Mouse (Mus musculus): Measurements from ENCODE around the gene Prpf8. TPM values are rescaled to one million over a fixed set of nuclear protein-coding genes. Genes with fewer than 3 reads are reported as not detected.
A peak's percentile ranks its signal among the peaks of the same experiment; 100 is the strongest.

The Prpf8 gene
- polyA plus RNA-seq (2015; fragmentation: Nextera tagmentation; extraction: Ambion mirVana): 44.4 and 49.5 TPM in 2 replicates

- Histone ChIP-seq H3K9ac (peak within 1 kb of the TSS; percentile 95), H3K27ac (peak within 1 kb of the TSS; percentile 82), H3K4me1 (peaks cover 8% of the 10 kb centered on the region), H3K36me3 (peaks cover 27% of the 10 kb centered on the region), H3K9me3 (no peaks in the 10 kb centered on the region), H3K27me3 (peaks cover 3% of the 10 kb centered on the region; the same call in 1 of the 2 replicates), H3K4me2 (peak within 1 kb of the TSS; percentile 82), H3K4me3 (peak within 1 kb of the TSS; percentile 90)
- WGBS: under 1% methylated on average over 52 of the region's 52 CpGs
- peak; percentile 99 for ATAC-seq (ENCODE audit: insufficient number of reproducible peaks, low FRiP score, low TSS enrichment, low read depth)
Observed at GRCm38 (mm10) chr11:75486601-75487285, at the start of gene Prpf8. Gene Prpf8 (plus strand): TSS chr11:75486816.

GRCm38 (mm10) chr11:75438194-75438593 lies 48.4 kb upstream of the Prpf8 start:
- no peak overlapping the region for H3K27ac ChIP-seq
- no peaks in the 10 kb centered on the region for H3K4me1 ChIP-seq
- H3K4me2 ChIP-seq: no peak overlapping the region
- H3K9ac ChIP-seq: no peak overlapping the region
- no peaks in the 10 kb centered on the region for H3K9me3 ChIP-seq
- ATAC-seq (ENCODE audit: insufficient number of reproducible peaks, low FRiP score, low TSS enrichment, low read depth): no peak
- 80% methylated on average over 13 of the region's 13 CpGs for WGBS
- peaks cover 10% of the 10 kb centered on the region for H3K36me3 ChIP-seq
- no peak overlapping the region for H3K4me3 ChIP-seq
- H3K27me3 ChIP-seq: no peaks in the 10 kb centered on the region

- H3K27ac ChIP-seq: no peak overlapping the region
- no peak for ATAC-seq (ENCODE audit: insufficient number of reproducible peaks, low FRiP score, low TSS enrichment, low read depth)
- H3K9ac ChIP-seq: no peak overlapping the region
- H3K4me2 ChIP-seq: no peak overlapping the region
- WGBS: 85% methylated on average over 3 of the region's 3 CpGs
- no peaks in the 10 kb centered on the region for H3K9me3 ChIP-seq
- no peaks in the 10 kb centered on the region for H3K4me1 ChIP-seq
- H3K27me3 ChIP-seq: no peaks in the 10 kb centered on the region
- H3K4me3 ChIP-seq: no peak overlapping the region
- peaks cover 16% of the 10 kb centered on the region for H3K36me3 ChIP-seq
Observed at GRCm38 (mm10) chr11:75438804-75439203, 47.8 kb upstream of the Prpf8 start.

GRCm38 (mm10) chr11:75439363-75439762 lies 47.3 kb upstream of the Prpf8 start, which contains the start of gene Serpinf2:
Gene Serpinf2 (minus strand): TSS chr11:75439591.
- no peak within 1 kb of the TSS for H3K4me2 ChIP-seq
- no peak within 1 kb of the TSS for H3K9ac ChIP-seq
- WGBS: 85% methylated on average over 6 of the region's 6 CpGs
- ATAC-seq (ENCODE audit: insufficient number of reproducible peaks, low FRiP score, low TSS enrichment, low read depth): no peak
- H3K36me3 ChIP-seq: peaks cover 22% of the 10 kb centered on the region
- no peaks in the 10 kb centered on the region for H3K27me3 ChIP-seq
- no peak within 1 kb of the TSS for H3K4me3 ChIP-seq
- H3K4me1 ChIP-seq: no peaks in the 10 kb centered on the region
- no peak within 1 kb of the TSS for H3K27ac ChIP-seq
- no peaks in the 10 kb centered on the region for H3K9me3 ChIP-seq

GRCm38 (mm10) chr11:75439951-75440350 lies 46.7 kb upstream of the Prpf8 start:
- Histone ChIP-seq H3K27ac (no peak overlapping the region), H3K4me2 (no peak overlapping the region), H3K27me3 (no peaks in the 10 kb centered on the region), H3K9me3 (no peaks in the 10 kb centered on the region), H3K9ac (no peak overlapping the region), H3K36me3 (peaks cover 27% of the 10 kb centered on the region), H3K4me3 (no peak overlapping the region), H3K4me1 (no peaks in the 10 kb centered on the region)
- no peak for ATAC-seq (ENCODE audit: insufficient number of reproducible peaks, low FRiP score, low TSS enrichment, low read depth)
- 97% methylated on average over 3 of the region's 3 CpGs for WGBS

GRCm38 (mm10) chr11:75441034-75441433 lies 45.6 kb upstream of the Prpf8 start:
- 72% methylated on average over 7 of the region's 7 CpGs for WGBS
- H3K9me3 ChIP-seq: no peaks in the 10 kb centered on the region
- no peaks in the 10 kb centered on the region for H3K27me3 ChIP-seq
- ATAC-seq (ENCODE audit: insufficient number of reproducible peaks, low FRiP score, low TSS enrichment, low read depth): no peak
- no peaks in the 10 kb centered on the region for H3K4me1 ChIP-seq
- no peak overlapping the region for H3K4me2 ChIP-seq
- H3K27ac ChIP-seq: no peak overlapping the region
- peaks cover 36% of the 10 kb centered on the region for H3K36me3 ChIP-seq
- no peak overlapping the region for H3K9ac ChIP-seq
- no peak overlapping the region for H3K4me3 ChIP-seq

GRCm38 (mm10) chr11:75441601-75442000 lies 45.0 kb upstream of the Prpf8 start:
- Histone ChIP-seq H3K9ac (no peak overlapping the region), H3K4me2 (no peak overlapping the region), H3K36me3 (peaks cover 41% of the 10 kb centered on the region), H3K9me3 (no peaks in the 10 kb centered on the region), H3K4me3 (no peak overlapping the region), H3K27me3 (no peaks in the 10 kb centered on the region), H3K27ac (no peak overlapping the region), H3K4me1 (no peaks in the 10 kb centered on the region)
- 88% methylated on average over 16 of the region's 16 CpGs for WGBS
- no peak for ATAC-seq (ENCODE audit: insufficient number of reproducible peaks, low FRiP score, low TSS enrichment, low read depth)

- no peak for ATAC-seq (ENCODE audit: insufficient number of reproducible peaks, low FRiP score, low TSS enrichment, low read depth)
- no peak overlapping the region for H3K9ac ChIP-seq
- 53% methylated on average over 8 of the region's 8 CpGs for WGBS
Observed at GRCm38 (mm10) chr11:75443711-75444110, 42.9 kb upstream of the Prpf8 start.

GRCm38 (mm10) chr11:75448575-75448974 lies 38.0 kb upstream of the Prpf8 start:
- Histone ChIP-seq H3K4me2 (no peak overlapping the region), H3K9ac (no peak overlapping the region), H3K27me3 (no peaks in the 10 kb centered on the region), H3K27ac (no peak overlapping the region), H3K9me3 (no peaks in the 10 kb centered on the region), H3K36me3 (peaks cover 72% of the 10 kb centered on the region), H3K4me1 (peaks cover 18% of the 10 kb centered on the region), H3K4me3 (no peak overlapping the region)
- WGBS: 76% methylated on average over 3 of the region's 3 CpGs
- no peak for ATAC-seq (ENCODE audit: insufficient number of reproducible peaks, low FRiP score, low TSS enrichment, low read depth)

More at GRCm38 (mm10) chr11:75443711-75444110, 42.9 kb upstream of the Prpf8 start:
- no peaks in the 10 kb centered on the region for H3K4me1 ChIP-seq
- H3K4me2 ChIP-seq: no peak overlapping the region
- no peak overlapping the region for H3K27ac ChIP-seq
- no peak overlapping the region for H3K4me3 ChIP-seq
- no peaks in the 10 kb centered on the region for H3K27me3 ChIP-seq
- no peaks in the 10 kb centered on the region for H3K9me3 ChIP-seq
- H3K36me3 ChIP-seq: peaks cover 62% of the 10 kb centered on the region

GRCm38 (mm10) chr11:75449695-75450094 lies 36.9 kb upstream of the Prpf8 start:
- Histone ChIP-seq H3K9me3 (no peaks in the 10 kb centered on the region), H3K4me2 (no peak overlapping the region), H3K27me3 (no peaks in the 10 kb centered on the region), H3K36me3 (peaks cover 60% of the 10 kb centered on the region), H3K4me1 (peaks cover 27% of the 10 kb centered on the region), H3K9ac (no peak overlapping the region), H3K27ac (no peak overlapping the region), H3K4me3 (no peak overlapping the region)
- no peak for ATAC-seq (ENCODE audit: insufficient number of reproducible peaks, low FRiP score, low TSS enrichment, low read depth)
- WGBS: 69% methylated on average over 7 of the region's 7 CpGs

- H3K9me3 ChIP-seq: no peaks in the 10 kb centered on the region
- H3K4me3 ChIP-seq: no peak overlapping the region
- WGBS: 79% methylated on average over 8 of the region's 8 CpGs
- peaks cover 35% of the 10 kb centered on the region for H3K4me1 ChIP-seq
- no peak overlapping the region for H3K27ac ChIP-seq
- no peak overlapping the region for H3K4me2 ChIP-seq
- no peak for ATAC-seq (ENCODE audit: insufficient number of reproducible peaks, low FRiP score, low TSS enrichment, low read depth)
- H3K9ac ChIP-seq: no peak overlapping the region
- no peaks in the 10 kb centered on the region for H3K27me3 ChIP-seq
- peaks cover 55% of the 10 kb centered on the region for H3K36me3 ChIP-seq
Observed at GRCm38 (mm10) chr11:75450304-75450908, 36.2 kb upstream of the Prpf8 start.

GRCm38 (mm10) chr11:75450936-75451335 lies 35.7 kb upstream of the Prpf8 start:
- 90% methylated on average over 15 of the region's 15 CpGs for WGBS
- H3K4me2 ChIP-seq: no peak overlapping the region
- H3K36me3 ChIP-seq: peaks cover 49% of the 10 kb centered on the region
- H3K27ac ChIP-seq: no peak overlapping the region
- H3K9ac ChIP-seq: no peak overlapping the region
- H3K9me3 ChIP-seq: no peaks in the 10 kb centered on the region
- no peaks in the 10 kb centered on the region for H3K27me3 ChIP-seq
- no peak overlapping the region for H3K4me3 ChIP-seq
- ATAC-seq (ENCODE audit: insufficient number of reproducible peaks, low FRiP score, low TSS enrichment, low read depth): no peak
- peaks cover 35% of the 10 kb centered on the region for H3K4me1 ChIP-seq
